Mouse (Mus musculus): ENCODE measurements around the gene Cyp2j5. TPM values are rescaled to one million over a fixed set of nuclear protein-coding genes. Genes with fewer than 3 reads are reported as not detected.
A peak's percentile ranks its signal among the peaks of the same experiment; 100 is the strongest.

Cyp2j5 gene
- 0.07 and 0.23 TPM in 2 replicates for polyA plus RNA-seq (2012; rRNA removed)

DNA sequence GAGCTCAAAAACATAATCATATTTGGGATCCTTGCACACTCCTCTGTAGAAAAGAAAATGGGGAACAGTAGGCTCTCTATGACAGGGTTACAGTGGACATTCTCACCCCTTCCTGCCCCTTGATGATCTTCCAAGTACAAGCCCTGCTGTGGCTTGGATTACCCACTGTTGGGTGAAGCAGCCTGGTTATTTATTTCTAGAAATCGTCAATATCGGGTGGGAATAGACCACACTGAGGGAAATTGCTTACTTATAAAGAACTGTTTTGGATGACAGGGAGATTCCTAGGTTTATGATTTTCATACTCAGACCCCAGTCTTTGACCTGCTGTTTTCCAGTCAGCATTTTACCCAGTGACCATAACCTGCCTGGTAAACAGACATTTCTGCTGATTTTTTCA is at the start of gene Cyp2j5:
Gene Cyp2j5 (minus strand): TSS at position 164 of the 400 bp plus-strand sequence.
- Histone ChIP-seq H3K27ac (ENCODE audit: control insufficient read depth, insufficient read depth, low read length) (no peak within 1 kb of the TSS), H3K4me3 (ENCODE audit: control insufficient read depth, insufficient read depth, low read length) (no peak within 1 kb of the TSS), H3K4me1 (replicated peaks; ENCODE audit: control insufficient read depth, insufficient read depth, low read length) (no peaks in the 10 kb centered on the region), H3K27me3 (ENCODE audit: control insufficient read depth, insufficient read depth, low read length) (no peaks in the 10 kb centered on the region), H3K36me3 (ENCODE audit: control insufficient read depth, insufficient read depth, low read length) (no peaks in the 10 kb centered on the region)
- no peak for TF ChIP-seq POLR2A (IDR thresholded peaks at IDR 0.05; ENCODE audit: control insufficient read depth, extremely low read depth, insufficient read depth, low read length, poor library complexity)
- no peak for TF ChIP-seq CTCF (IDR thresholded peaks at IDR 0.05; ENCODE audit: borderline replicate concordance, control insufficient read depth, extremely low read depth, insufficient read depth, low read length, poor library complexity)
- WGBS = 96% methylated on average over 2 of the region's 2 CpGs
- no peak for DNase-seq

DNA sequence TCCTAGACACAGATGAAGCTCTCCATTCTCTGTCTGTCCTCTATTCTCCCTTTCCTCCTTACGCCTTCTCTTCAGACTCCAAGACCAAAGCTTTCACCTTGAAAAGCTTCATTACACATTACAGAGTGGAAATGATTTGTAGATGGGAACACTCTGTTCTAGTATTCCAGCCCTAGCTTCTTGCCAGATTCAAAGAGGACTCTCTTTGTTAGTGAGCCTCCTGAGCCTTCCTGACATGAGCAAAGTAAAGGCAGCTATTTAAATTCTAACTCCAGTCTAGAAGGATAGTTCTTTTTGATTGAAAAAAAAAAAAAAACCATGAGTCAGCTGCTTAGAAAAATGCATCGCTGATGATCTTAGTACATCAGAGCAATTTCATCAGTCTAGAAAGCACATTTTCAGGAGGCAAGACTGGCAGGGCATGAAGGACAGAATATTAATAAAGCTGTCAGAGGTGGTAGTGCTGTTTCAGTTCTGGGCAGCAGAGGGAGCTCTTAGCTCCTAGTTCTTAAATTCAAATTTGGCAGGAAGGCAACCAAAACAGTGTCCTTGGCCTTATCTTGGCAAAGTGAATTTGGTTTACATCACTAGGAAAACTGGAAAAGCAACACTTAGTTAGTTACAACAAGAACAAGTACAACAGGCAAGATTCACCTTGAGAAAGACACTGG is 41.5 kb upstream of the Cyp2j5 start:
- DNase-seq = peak; percentile 7

DNA sequence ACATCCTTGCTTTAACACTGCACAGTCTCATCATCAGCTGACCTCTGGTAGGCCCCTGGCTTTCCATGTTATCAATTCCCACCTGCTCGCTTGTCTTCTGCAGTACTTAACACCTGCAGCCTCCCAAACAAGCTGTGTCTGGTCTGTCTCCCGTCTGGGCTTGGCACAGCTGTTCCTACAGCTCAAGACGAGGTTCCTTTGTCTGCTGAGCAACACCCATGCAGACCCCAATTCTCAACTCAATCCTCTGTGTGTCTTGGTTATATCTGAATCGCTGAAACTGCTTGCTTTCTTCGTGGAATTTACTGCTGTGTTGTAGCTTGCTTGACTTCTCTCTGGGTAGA is 34.2 kb upstream of the Cyp2j5 start:
- DNase-seq = no peak
- H3K27me3 ChIP-seq (ENCODE audit: control insufficient read depth, insufficient read depth, low read length) = no peaks in the 10 kb centered on the region
- H3K4me3 ChIP-seq (ENCODE audit: control insufficient read depth, insufficient read depth, low read length) = no peak overlapping the region
- no peaks in the 10 kb centered on the region for H3K4me1 ChIP-seq (replicated peaks; ENCODE audit: control insufficient read depth, insufficient read depth, low read length)
- no peaks in the 10 kb centered on the region for H3K36me3 ChIP-seq (ENCODE audit: control insufficient read depth, insufficient read depth, low read length)
- TF ChIP-seq CTCF (IDR thresholded peaks at IDR 0.05; ENCODE audit: borderline replicate concordance, control insufficient read depth, extremely low read depth, insufficient read depth, low read length, poor library complexity) (no peak), POLR2A (IDR thresholded peaks at IDR 0.05; ENCODE audit: control insufficient read depth, extremely low read depth, insufficient read depth, low read length, poor library complexity) (no peak)
- H3K27ac ChIP-seq (ENCODE audit: control insufficient read depth, insufficient read depth, low read length) = no peak overlapping the region
- 86% methylated on average over 5 of the region's 5 CpGs for WGBS

More for the DNA sequence above, 41.5 kb upstream of the Cyp2j5 start:
- TF ChIP-seq CTCF (IDR thresholded peaks at IDR 0.05; ENCODE audit: borderline replicate concordance, control insufficient read depth, extremely low read depth, insufficient read depth, low read length, poor library complexity) (no peak), POLR2A (IDR thresholded peaks at IDR 0.05; ENCODE audit: control insufficient read depth, extremely low read depth, insufficient read depth, low read length, poor library complexity) (no peak)
- Histone ChIP-seq H3K27ac (ENCODE audit: control insufficient read depth, insufficient read depth, low read length) (no peak overlapping the region), H3K27me3 (ENCODE audit: control insufficient read depth, insufficient read depth, low read length) (no peaks in the 10 kb centered on the region), H3K4me1 (replicated peaks; ENCODE audit: control insufficient read depth, insufficient read depth, low read length) (no peaks in the 10 kb centered on the region), H3K4me3 (ENCODE audit: control insufficient read depth, insufficient read depth, low read length) (no peak overlapping the region), H3K36me3 (ENCODE audit: control insufficient read depth, insufficient read depth, low read length) (no peaks in the 10 kb centered on the region)
- WGBS = 56% methylated on average over 2 of the region's 2 CpGs

DNA sequence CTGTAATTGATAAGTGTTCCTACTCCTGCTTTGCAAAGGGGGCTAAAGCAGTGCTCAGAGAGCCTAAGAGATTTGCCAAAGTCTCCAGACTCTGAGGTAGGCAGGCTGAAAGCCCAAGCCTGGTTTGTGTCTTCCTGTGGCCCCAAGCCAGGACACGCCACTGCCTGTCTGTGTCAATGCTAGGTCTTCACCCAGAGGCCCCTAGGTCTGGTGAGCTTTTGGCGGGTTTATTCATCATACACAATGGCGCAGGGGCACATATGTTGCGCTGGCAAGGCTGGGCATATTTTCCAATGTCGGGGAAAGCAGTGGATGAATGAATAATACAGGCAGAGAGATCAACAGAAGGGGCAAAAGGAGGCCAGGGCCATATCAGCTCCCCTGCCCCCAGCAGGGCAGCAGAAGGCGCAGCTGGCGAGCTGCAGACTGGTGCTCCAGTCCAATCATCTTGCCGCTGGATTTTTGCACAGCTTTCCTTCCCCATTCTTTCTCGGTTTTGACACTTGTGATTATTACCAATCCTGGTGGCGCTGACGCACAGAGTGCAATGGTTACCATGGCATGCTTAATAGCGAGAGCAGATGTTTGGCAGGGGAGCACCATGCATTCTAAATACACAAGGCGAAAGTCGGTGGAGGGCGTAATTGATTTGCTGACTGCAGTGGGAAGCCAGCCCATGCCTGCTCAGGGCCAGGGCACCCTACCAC is 33.7 kb upstream of the Cyp2j5 start:
- no peaks in the 10 kb centered on the region for H3K36me3 ChIP-seq (ENCODE audit: control insufficient read depth, insufficient read depth, low read length)
- no peak overlapping the region for H3K4me3 ChIP-seq (ENCODE audit: control insufficient read depth, insufficient read depth, low read length)
- no peak for DNase-seq
- no peak overlapping the region for H3K27ac ChIP-seq (ENCODE audit: control insufficient read depth, insufficient read depth, low read length)
- 94% methylated on average over 15 of the region's 15 CpGs for WGBS
- no peak for TF ChIP-seq POLR2A (IDR thresholded peaks at IDR 0.05; ENCODE audit: control insufficient read depth, extremely low read depth, insufficient read depth, low read length, poor library complexity)
- no peak for TF ChIP-seq CTCF (IDR thresholded peaks at IDR 0.05; ENCODE audit: borderline replicate concordance, control insufficient read depth, extremely low read depth, insufficient read depth, low read length, poor library complexity)
- H3K27me3 ChIP-seq (ENCODE audit: control insufficient read depth, insufficient read depth, low read length) = no peaks in the 10 kb centered on the region
- H3K4me1 ChIP-seq (replicated peaks; ENCODE audit: control insufficient read depth, insufficient read depth, low read length) = no peaks in the 10 kb centered on the region

- Histone ChIP-seq H3K27ac (ENCODE audit: control insufficient read depth, insufficient read depth, low read length) (no peak overlapping the region), H3K36me3 (ENCODE audit: control insufficient read depth, insufficient read depth, low read length) (no peaks in the 10 kb centered on the region), H3K27me3 (ENCODE audit: control insufficient read depth, insufficient read depth, low read length) (no peaks in the 10 kb centered on the region), H3K4me1 (replicated peaks; ENCODE audit: control insufficient read depth, insufficient read depth, low read length) (no peaks in the 10 kb centered on the region), H3K4me3 (ENCODE audit: control insufficient read depth, insufficient read depth, low read length) (no peak overlapping the region)
- TF ChIP-seq POLR2A (IDR thresholded peaks at IDR 0.05; ENCODE audit: control insufficient read depth, extremely low read depth, insufficient read depth, low read length, poor library complexity) (no peak), CTCF (IDR thresholded peaks at IDR 0.05; ENCODE audit: borderline replicate concordance, control insufficient read depth, extremely low read depth, insufficient read depth, low read length, poor library complexity) (no peak)
- 10% methylated on average over 13 of the region's 13 CpGs for WGBS
- DNase-seq = no peak
Measured at GRCm38 (mm10) chr4:96696614-96697360, 32.8 kb upstream of the Cyp2j5 start.

DNA sequence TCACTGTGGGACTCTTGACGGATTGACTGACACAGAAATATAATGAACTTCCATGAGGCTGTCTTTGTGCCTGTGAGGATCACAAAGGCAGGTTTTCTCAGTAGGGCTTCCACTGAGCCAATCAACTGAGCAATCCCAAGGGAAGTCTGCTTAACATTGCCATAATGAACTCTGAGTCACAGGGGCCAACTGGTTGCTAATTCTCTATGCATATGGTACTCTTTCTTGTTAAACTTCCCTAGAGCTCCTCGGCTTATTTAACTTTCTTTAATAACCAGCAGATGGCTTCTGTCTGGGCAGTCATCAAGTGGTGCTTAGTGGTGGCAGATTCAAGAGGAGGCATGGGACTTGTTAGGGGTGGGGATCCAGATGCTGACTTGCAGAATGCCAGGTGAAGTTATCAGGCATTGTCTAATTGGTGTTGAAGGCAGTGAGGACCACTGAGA is 23.4 kb upstream of the Cyp2j5 start:
- no peak for TF ChIP-seq CTCF (IDR thresholded peaks at IDR 0.05; ENCODE audit: borderline replicate concordance, control insufficient read depth, extremely low read depth, insufficient read depth, low read length, poor library complexity)
- TF ChIP-seq POLR2A (IDR thresholded peaks at IDR 0.05; ENCODE audit: control insufficient read depth, extremely low read depth, insufficient read depth, low read length, poor library complexity) = no peak
- Histone ChIP-seq H3K4me3 (ENCODE audit: control insufficient read depth, insufficient read depth, low read length) (no peak overlapping the region), H3K4me1 (replicated peaks; ENCODE audit: control insufficient read depth, insufficient read depth, low read length) (no peaks in the 10 kb centered on the region), H3K27me3 (ENCODE audit: control insufficient read depth, insufficient read depth, low read length) (no peaks in the 10 kb centered on the region), H3K36me3 (ENCODE audit: control insufficient read depth, insufficient read depth, low read length) (no peaks in the 10 kb centered on the region), H3K27ac (ENCODE audit: control insufficient read depth, insufficient read depth, low read length) (no peak overlapping the region)
- no peak for DNase-seq
- 92% methylated on average over 2 of the region's 2 CpGs for WGBS

Data from thymus, adult 2 months (tissue).